Mouse (Mus musculus): ENCODE measurements around the gene Rasal1. TPM values are rescaled to one million over a fixed set of nuclear protein-coding genes. Genes with fewer than 3 reads are reported as not detected.

The Rasal1 gene
- polyA plus RNA-seq (2014; fragmentation: Nextera tagmentation; extraction: Ambion mirVana): 0.27 and 0.30 TPM in 2 replicates

DNA sequence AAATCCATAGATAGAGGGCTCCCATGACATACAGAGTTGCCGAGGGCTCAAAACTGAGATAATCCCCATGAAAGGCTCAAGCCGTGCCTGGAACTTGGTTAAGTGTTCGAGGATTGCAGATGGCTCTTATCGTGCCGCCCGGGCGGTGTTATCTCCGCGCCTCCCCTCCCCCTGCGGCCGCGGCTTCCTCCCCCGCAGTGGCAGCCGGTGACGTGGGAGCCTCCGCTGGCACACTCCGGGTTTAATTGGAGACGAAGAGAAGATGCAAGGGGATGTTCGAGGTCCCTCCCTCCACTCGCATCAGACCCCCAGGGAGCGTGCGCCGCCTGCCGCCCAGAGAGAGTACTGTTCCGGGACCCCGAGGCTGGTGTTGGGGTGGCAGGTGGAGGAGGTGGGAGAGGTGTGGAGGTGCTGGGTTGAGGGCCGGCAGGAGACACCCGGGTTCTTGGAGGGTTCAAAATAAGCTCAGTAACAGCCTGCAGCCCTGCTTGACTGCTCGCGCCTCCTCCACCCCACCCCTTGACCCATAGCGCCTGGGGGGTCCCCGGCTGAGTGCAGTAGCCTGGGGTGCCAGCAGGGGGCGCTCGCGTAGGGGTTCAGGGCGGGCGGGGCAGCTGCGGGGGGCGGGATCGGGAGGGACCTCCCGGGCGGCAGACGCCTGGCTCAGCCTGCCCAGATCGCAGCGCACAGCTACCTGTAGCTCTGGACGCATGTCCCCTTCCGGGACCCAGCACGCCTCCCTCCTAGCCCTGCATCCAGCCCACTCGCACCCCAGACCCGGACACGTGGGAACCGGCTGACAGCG lies at the start of gene Rasal1:
Rasal1 (plus strand) TSS at position 244 of the 805 bp plus-strand sequence.
- H3K4me1 ChIP-seq (ENCODE audit: control insufficient read depth, insufficient read depth, low read length): peaks cover 19% of the 10 kb centered on the region
- H3K4me3 ChIP-seq (ENCODE audit: low read depth, low read length): peak within 1 kb of the TSS; percentile 28
- H3K36me3 ChIP-seq (ENCODE audit: control insufficient read depth, insufficient read depth, low read length): no peaks in the 10 kb centered on the region
- 0 out of 2 replicates have a peak, but pooled peaks have one; percentile 49 for ATAC-seq (replicated peaks; ENCODE audit: insufficient number of reproducible peaks, low FRiP score, low TSS enrichment)
- WGBS (ENCODE audit: insufficient replicate concordance): under 1% methylated on average over 45 of the region's 53 CpGs
- no peak within 1 kb of the TSS for H3K27ac ChIP-seq (ENCODE audit: low read depth, low read length)
- peak within 1 kb of the TSS; percentile 67 for H3K4me2 ChIP-seq
- peaks cover 19% of the 10 kb centered on the region for H3K27me3 ChIP-seq (ENCODE audit: control insufficient read depth, insufficient read depth, low read length)
- 0 out of 2 replicates have a peak within 1 kb of the TSS, but pooled peaks have one; percentile 0 for H3K9ac ChIP-seq (ENCODE audit: low read depth, low read length)
- H3K9me3 ChIP-seq (replicated peaks; ENCODE audit: control insufficient read depth, low read length): no peaks in the 10 kb centered on the region

DNA sequence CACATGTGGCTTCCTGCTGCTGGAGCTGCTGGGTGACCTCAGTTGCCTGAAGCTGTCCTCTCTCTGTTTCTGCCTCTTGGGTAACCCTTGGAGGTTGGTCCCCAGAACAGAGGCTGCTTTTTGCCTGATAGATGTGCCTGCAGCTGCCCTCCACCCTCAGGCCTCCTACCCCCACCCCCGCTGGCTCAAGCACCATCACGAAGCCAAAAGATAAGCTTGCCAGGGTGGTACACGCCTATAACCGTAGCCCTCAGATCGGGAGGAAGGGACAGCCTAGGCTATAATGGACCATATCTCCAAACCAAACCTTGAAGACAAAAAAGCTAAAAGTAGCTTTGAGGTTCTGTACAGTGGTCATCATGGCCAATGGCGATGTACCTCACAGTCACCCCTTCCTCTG lies 49.0 kb upstream of the Rasal1 start:
- ATAC-seq (replicated peaks; ENCODE audit: insufficient number of reproducible peaks, low FRiP score, low TSS enrichment): no peak
- Histone ChIP-seq H3K36me3 (ENCODE audit: control insufficient read depth, insufficient read depth, low read length) (no peaks in the 10 kb centered on the region), H3K4me2 (no peak overlapping the region), H3K4me3 (ENCODE audit: low read depth, low read length) (no peak overlapping the region), H3K4me1 (ENCODE audit: control insufficient read depth, insufficient read depth, low read length) (peaks cover 14% of the 10 kb centered on the region; the same call in 1 of the 2 replicates), H3K27ac (ENCODE audit: low read depth, low read length) (no peak overlapping the region), H3K27me3 (ENCODE audit: control insufficient read depth, insufficient read depth, low read length) (peaks cover 17% of the 10 kb centered on the region), H3K9ac (ENCODE audit: low read depth, low read length) (no peak overlapping the region), H3K9me3 (replicated peaks; ENCODE audit: control insufficient read depth, low read length) (no peaks in the 10 kb centered on the region)
- 66% methylated on average over 6 of the region's 6 CpGs for WGBS (ENCODE audit: insufficient replicate concordance)

DNA sequence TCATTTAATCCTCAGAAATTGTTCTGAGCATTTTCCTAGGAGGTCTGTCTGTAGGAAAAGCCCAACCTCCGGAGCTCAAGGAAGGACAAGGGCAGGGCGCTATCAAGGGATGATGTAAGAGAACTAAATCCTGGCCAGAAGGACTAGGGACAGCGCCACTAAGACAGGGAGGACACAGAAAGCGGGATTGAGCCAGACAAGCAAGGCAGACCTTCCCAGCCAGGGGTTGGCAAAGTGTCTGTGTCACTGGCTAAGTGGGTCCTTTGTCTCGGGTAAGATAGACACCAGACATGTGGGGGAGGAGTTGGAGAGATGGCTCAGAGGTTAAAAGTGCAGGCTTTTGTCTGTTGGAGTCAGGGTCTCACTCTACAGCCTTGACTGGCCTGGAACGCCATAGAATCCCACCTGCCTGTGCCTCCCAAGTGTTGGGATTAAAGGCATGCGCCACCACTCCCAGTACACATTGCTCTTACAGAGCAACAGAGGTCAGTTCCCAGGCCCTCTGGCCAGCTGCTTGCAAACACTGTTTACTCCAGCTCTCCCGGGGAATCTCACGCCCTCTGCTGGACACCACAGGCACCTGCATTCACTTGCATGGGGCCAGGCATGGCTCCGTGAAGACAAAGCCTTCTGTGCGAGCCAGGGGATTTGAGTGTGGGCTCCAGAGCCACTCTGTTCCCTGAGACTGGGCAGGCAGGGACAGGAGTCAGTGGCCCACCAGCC lies 47.5 kb upstream of the Rasal1 start:
- Histone ChIP-seq H3K4me2 (no peak overlapping the region), H3K36me3 (ENCODE audit: control insufficient read depth, insufficient read depth, low read length) (no peaks in the 10 kb centered on the region), H3K9ac (ENCODE audit: low read depth, low read length) (no peak overlapping the region), H3K4me3 (ENCODE audit: low read depth, low read length) (no peak overlapping the region), H3K27ac (ENCODE audit: low read depth, low read length) (no peak overlapping the region), H3K9me3 (replicated peaks; ENCODE audit: control insufficient read depth, low read length) (no peaks in the 10 kb centered on the region), H3K27me3 (ENCODE audit: control insufficient read depth, insufficient read depth, low read length) (peaks cover 17% of the 10 kb centered on the region), H3K4me1 (ENCODE audit: control insufficient read depth, insufficient read depth, low read length) (peaks cover 17% of the 10 kb centered on the region; the same call in 1 of the 2 replicates)
- 41% methylated on average over 11 of the region's 11 CpGs for WGBS (ENCODE audit: insufficient replicate concordance)
- ATAC-seq (replicated peaks; ENCODE audit: insufficient number of reproducible peaks, low FRiP score, low TSS enrichment): no peak

DNA sequence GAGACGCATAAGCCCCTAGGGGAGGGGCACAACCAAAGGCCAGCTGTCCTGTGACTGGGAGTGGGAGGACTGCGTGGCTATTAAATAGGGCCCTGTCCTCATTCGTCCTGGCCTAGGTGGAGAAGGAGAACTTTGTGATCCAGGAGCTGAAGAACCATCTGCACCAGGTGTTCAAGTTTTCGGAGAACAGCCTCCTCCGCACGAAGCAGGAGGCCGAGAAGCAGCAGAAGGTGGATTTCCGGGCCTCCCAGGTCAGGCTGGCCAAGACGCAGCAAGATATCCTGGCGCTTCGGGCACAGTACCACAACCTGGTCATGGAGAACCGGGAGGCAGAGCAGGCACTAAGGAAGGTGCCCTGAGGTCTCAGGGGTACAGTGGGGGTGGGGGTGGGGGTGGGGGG lies 46.4 kb upstream of the Rasal1 start:
- Histone ChIP-seq H3K4me2 (no peak overlapping the region), H3K27me3 (ENCODE audit: control insufficient read depth, insufficient read depth, low read length) (peaks cover 14% of the 10 kb centered on the region), H3K4me3 (ENCODE audit: low read depth, low read length) (no peak overlapping the region), H3K27ac (ENCODE audit: low read depth, low read length) (no peak overlapping the region), H3K9ac (ENCODE audit: low read depth, low read length) (no peak overlapping the region), H3K4me1 (ENCODE audit: control insufficient read depth, insufficient read depth, low read length) (peaks cover 17% of the 10 kb centered on the region; the same call in 1 of the 2 replicates), H3K9me3 (replicated peaks; ENCODE audit: control insufficient read depth, low read length) (no peaks in the 10 kb centered on the region), H3K36me3 (ENCODE audit: control insufficient read depth, insufficient read depth, low read length) (no peaks in the 10 kb centered on the region)
- 91% methylated on average over 12 of the region's 12 CpGs for WGBS (ENCODE audit: insufficient replicate concordance)
- ATAC-seq (replicated peaks; ENCODE audit: insufficient number of reproducible peaks, low FRiP score, low TSS enrichment): no peak

DNA sequence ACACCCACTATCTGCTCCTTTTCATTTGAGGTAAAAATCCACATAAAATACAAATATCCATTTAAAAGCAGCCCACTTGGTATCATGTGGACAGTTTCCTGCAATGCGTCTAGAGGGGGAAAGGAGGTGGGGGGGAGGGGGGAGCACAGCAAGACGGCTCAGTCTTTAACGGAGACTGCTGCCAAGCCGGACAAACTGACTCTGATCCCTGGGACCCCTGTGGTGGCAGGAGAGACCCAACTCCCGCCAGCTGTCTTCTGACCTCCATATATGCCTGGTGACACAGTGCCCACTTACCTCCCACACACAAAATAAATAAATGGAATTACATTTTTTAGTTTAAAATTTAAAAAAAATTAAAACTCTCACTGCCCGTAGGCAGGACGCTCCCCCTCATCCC lies 45.1 kb upstream of the Rasal1 start:
- no peaks in the 10 kb centered on the region for H3K36me3 ChIP-seq (ENCODE audit: control insufficient read depth, insufficient read depth, low read length)
- H3K9me3 ChIP-seq (replicated peaks; ENCODE audit: control insufficient read depth, low read length): no peaks in the 10 kb centered on the region
- H3K9ac ChIP-seq (ENCODE audit: low read depth, low read length): no peak overlapping the region
- no peak for ATAC-seq (replicated peaks; ENCODE audit: insufficient number of reproducible peaks, low FRiP score, low TSS enrichment)
- no peak overlapping the region for H3K27ac ChIP-seq (ENCODE audit: low read depth, low read length)
- H3K4me2 ChIP-seq: no peak overlapping the region
- peaks cover 12% of the 10 kb centered on the region for H3K27me3 ChIP-seq (ENCODE audit: control insufficient read depth, insufficient read depth, low read length)
- H3K4me3 ChIP-seq (ENCODE audit: low read depth, low read length): no peak overlapping the region
- peaks cover 17% of the 10 kb centered on the region; the same call in 1 of the 2 replicates for H3K4me1 ChIP-seq (ENCODE audit: control insufficient read depth, insufficient read depth, low read length)
- 65% methylated on average over 7 of the region's 7 CpGs for WGBS (ENCODE audit: insufficient replicate concordance)

DNA sequence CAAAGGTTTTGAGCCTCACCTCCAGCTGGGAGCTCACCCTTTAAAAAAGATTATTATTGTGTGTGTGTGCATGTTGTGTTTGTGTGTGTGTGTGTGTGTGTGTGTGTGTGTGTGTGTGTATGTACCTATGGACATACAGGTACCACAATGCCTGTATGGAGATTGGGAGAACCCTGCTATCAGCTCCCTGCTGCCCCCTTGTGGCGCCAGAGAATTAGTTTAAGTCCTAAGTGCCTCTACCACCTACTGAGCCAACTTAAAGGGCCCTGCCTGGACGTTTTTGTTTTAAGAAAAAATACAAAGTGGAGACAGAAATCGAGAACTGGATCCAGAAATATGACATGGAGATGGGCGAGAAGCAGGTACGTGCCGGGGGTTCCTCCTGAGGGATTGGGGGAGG lies 43.8 kb upstream of the Rasal1 start:
- Histone ChIP-seq H3K27ac (ENCODE audit: low read depth, low read length) (no peak overlapping the region), H3K9me3 (replicated peaks; ENCODE audit: control insufficient read depth, low read length) (no peaks in the 10 kb centered on the region), H3K4me2 (peak overlapping the region; percentile 66), H3K9ac (ENCODE audit: low read depth, low read length) (peak overlapping the region; percentile 63; the same call in 1 of the 2 replicates), H3K36me3 (ENCODE audit: control insufficient read depth, insufficient read depth, low read length) (no peaks in the 10 kb centered on the region), H3K4me3 (ENCODE audit: low read depth, low read length) (peak overlapping the region; percentile 33; the same call in 1 of the 2 replicates), H3K27me3 (ENCODE audit: control insufficient read depth, insufficient read depth, low read length) (peaks cover 5% of the 10 kb centered on the region; the same call in 1 of the 2 replicates), H3K4me1 (ENCODE audit: control insufficient read depth, insufficient read depth, low read length) (peaks cover 17% of the 10 kb centered on the region; the same call in 1 of the 2 replicates)
- 3% methylated on average over 6 of the region's 6 CpGs for WGBS (ENCODE audit: insufficient replicate concordance)
- ATAC-seq (replicated peaks; ENCODE audit: insufficient number of reproducible peaks, low FRiP score, low TSS enrichment): no peak

DNA sequence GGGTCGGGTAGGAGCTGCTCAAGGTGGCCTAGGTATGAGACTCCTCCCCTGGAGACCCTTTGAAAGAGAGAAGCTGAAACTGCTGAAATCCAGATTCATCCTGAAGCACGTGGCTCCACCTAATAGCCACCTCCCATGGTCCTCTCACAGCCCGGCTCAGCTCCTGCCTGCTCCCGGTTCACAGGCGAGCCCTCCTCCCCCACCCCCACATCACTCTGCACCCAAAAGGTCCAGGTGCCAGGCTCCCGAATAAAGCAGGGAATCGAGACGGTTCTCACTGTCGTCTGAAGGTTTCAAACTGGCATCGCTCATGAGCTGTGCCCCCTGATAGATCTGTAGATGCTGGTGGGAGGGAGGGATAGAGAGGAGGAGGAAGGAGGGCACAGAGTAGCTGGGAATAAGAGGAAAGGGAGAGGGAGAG lies 43.4 kb upstream of the Rasal1 start:
- H3K27me3 ChIP-seq (ENCODE audit: control insufficient read depth, insufficient read depth, low read length): peaks cover 5% of the 10 kb centered on the region; the same call in 1 of the 2 replicates
- 2% methylated on average over 10 of the region's 10 CpGs for WGBS (ENCODE audit: insufficient replicate concordance)
- peaks cover 16% of the 10 kb centered on the region; the same call in 1 of the 2 replicates for H3K4me1 ChIP-seq (ENCODE audit: control insufficient read depth, insufficient read depth, low read length)
- H3K9me3 ChIP-seq (replicated peaks; ENCODE audit: control insufficient read depth, low read length): no peaks in the 10 kb centered on the region
- H3K4me3 ChIP-seq (ENCODE audit: low read depth, low read length): peak overlapping the region; percentile 33
- H3K4me2 ChIP-seq: peak overlapping the region; percentile 66
- H3K27ac ChIP-seq (ENCODE audit: low read depth, low read length): no peak overlapping the region
- no peaks in the 10 kb centered on the region for H3K36me3 ChIP-seq (ENCODE audit: control insufficient read depth, insufficient read depth, low read length)
- peak overlapping the region; percentile 63 for H3K9ac ChIP-seq (ENCODE audit: low read depth, low read length)
- no peak; the same call in 1 of the 2 replicates for ATAC-seq (replicated peaks; ENCODE audit: insufficient number of reproducible peaks, low FRiP score, low TSS enrichment)

DNA sequence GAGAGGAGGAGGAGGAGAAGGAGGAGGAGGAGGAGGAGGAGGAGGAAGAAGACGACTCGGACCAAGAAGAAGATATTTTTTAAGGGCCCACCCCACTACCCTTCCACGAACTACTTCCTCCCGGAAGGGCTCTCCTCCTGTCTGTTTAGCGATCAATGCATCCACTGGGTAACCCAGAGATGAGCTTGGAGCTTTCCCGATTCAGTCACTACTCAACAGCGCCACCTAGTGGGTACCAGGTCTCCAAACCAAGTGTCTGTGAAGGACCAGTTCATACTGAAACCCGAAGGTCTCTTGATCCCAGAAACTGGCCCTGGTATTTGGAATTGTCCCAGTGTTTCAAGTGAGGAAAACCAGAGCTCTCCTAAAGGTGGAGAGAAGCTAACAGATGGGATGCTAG lies 42.9 kb upstream of the Rasal1 start:
- peak overlapping the region; percentile 33 for H3K4me3 ChIP-seq (ENCODE audit: low read depth, low read length)
- no peaks in the 10 kb centered on the region for H3K36me3 ChIP-seq (ENCODE audit: control insufficient read depth, insufficient read depth, low read length)
- peaks cover 11% of the 10 kb centered on the region; the same call in 1 of the 2 replicates for H3K4me1 ChIP-seq (ENCODE audit: control insufficient read depth, insufficient read depth, low read length)
- ATAC-seq (replicated peaks; ENCODE audit: insufficient number of reproducible peaks, low FRiP score, low TSS enrichment): 0 out of 2 replicates have a peak, but pooled peaks have one; percentile 22
- peaks cover under 1% of the 10 kb centered on the region; the same call in 1 of the 2 replicates for H3K27me3 ChIP-seq (ENCODE audit: control insufficient read depth, insufficient read depth, low read length)
- 1% methylated on average over 8 of the region's 8 CpGs for WGBS (ENCODE audit: insufficient replicate concordance)
- peak overlapping the region; percentile 66 for H3K4me2 ChIP-seq
- no peak overlapping the region for H3K27ac ChIP-seq (ENCODE audit: low read depth, low read length)
- no peaks in the 10 kb centered on the region for H3K9me3 ChIP-seq (replicated peaks; ENCODE audit: control insufficient read depth, low read length)
- no peak overlapping the region for H3K9ac ChIP-seq (ENCODE audit: low read depth, low read length)

Measured in heart, embryonic 11.5 days (tissue).